Mouse (Mus musculus) R1 (cell line): Measurements from ENCODE around the gene Nap1l4.
A peak's percentile ranks its signal among the peaks of the same experiment; 100 is the strongest.
"Not testable (repeated sequence)": the region's sequence is repeated elsewhere in the genome, so short reads cannot be mapped to it uniquely, and the experiment has no call there.

Source experiments
- DNase-seq: peaks from one replicate; pipeline ENCODE4 v3.0.0-alpha.2; 2018; ENCODE audit warnings: low read depth, low spot score

Nap1l4 gene

GRCm38 (mm10) chr7:143548976-143549457 lies at the start of gene Nap1l4:
Nap1l4 (minus strand) TSS chr7:143549106.
- DNase-seq, result peak; percentile 100

- DNase-seq, result no peak
These were observed 46.0 kb upstream of the Nap1l4 start for GRCm38 (mm10) chr7:143594865-143595264.

- peak; percentile 64 for DNase-seq
These were observed 43.3 kb upstream of the Nap1l4 start for GRCm38 (mm10) chr7:143592255-143592654.

GRCm38 (mm10) chr7:143588006-143588405 lies 39.1 kb upstream of the Nap1l4 start:
- no peak for DNase-seq

GRCm38 (mm10) chr7:143587586-143587985 lies 38.7 kb upstream of the Nap1l4 start:
- DNase-seq, result peak; percentile 30

- DNase-seq, result peak; percentile 83
These were observed 35.0 kb upstream of the Nap1l4 start for GRCm38 (mm10) chr7:143583956-143584355.

GRCm38 (mm10) chr7:143583025-143583424 lies 34.1 kb upstream of the Nap1l4 start:
- DNase-seq, result no peak

- DNase-seq, result no peak
These were observed 26.8 kb upstream of the Nap1l4 start for GRCm38 (mm10) chr7:143575751-143576150.

- no peak for DNase-seq
These were observed 16.7 kb upstream of the Nap1l4 start for GRCm38 (mm10) chr7:143565648-143566039.

GRCm38 (mm10) chr7:143565015-143565647 lies 16.2 kb upstream of the Nap1l4 start:
- DNase-seq, result no peak

- DNase-seq, result no peak
These were observed 14.9 kb upstream of the Nap1l4 start for GRCm38 (mm10) chr7:143563787-143564186.

- DNase-seq, result no peak
These were observed 8.7 kb upstream of the Nap1l4 start for GRCm38 (mm10) chr7:143557616-143558015.

GRCm38 (mm10) chr7:143556964-143557610 lies 8.2 kb upstream of the Nap1l4 start:
- DNase-seq, result no peak

GRCm38 (mm10) chr7:143549588-143550220 lies 798 bp upstream of the Nap1l4 start:
- no peak for DNase-seq

- peak; percentile 78 for DNase-seq
These were observed 510 bp downstream of the Nap1l4 start for GRCm38 (mm10) chr7:143548231-143548961.

GRCm38 (mm10) chr7:143546554-143546953 lies 2.4 kb downstream of the Nap1l4 start:
- no peak for DNase-seq

GRCm38 (mm10) chr7:143544368-143544767 lies 4.5 kb downstream of the Nap1l4 start:
- peak; percentile 71 for DNase-seq

GRCm38 (mm10) chr7:143538671-143539070 lies 10.2 kb downstream of the Nap1l4 start:
- DNase-seq, result no peak

GRCm38 (mm10) chr7:143538229-143538628 lies 10.7 kb downstream of the Nap1l4 start:
- not testable (repeated sequence) for DNase-seq

- no peak for DNase-seq
These were observed 12.7 kb downstream of the Nap1l4 start for GRCm38 (mm10) chr7:143536251-143536650.

- DNase-seq, result no peak
These were observed 15.6 kb downstream of the Nap1l4 start for GRCm38 (mm10) chr7:143533284-143533683.

- no peak for DNase-seq
These were observed 16.5 kb downstream of the Nap1l4 start for GRCm38 (mm10) chr7:143532410-143532809.
